Mouse (Mus musculus): ENCODE measurements around the gene Papss2. TPM values are rescaled to one million over a fixed set of nuclear protein-coding genes. Genes with fewer than 3 reads are reported as not detected.

Papss2 gene
- polyA plus RNA-seq, 1 experiment from 2014 or later, result 29.3 TPM

- H3K9me3 ChIP-seq (replicated peaks), result no peaks in the 10 kb centered on the region; the same call in 1 of the 2 replicates
These were observed 46.4 kb downstream of the Papss2 start for GRCm38 (mm10) chr19:32641995-32642394.

GRCm38 (mm10) chr19:32643642-32644041 lies 48.1 kb downstream of the Papss2 start:
- H3K9ac ChIP-seq, result no peak overlapping the region
- 91% methylated on average over 3 of the region's 3 CpGs for WGBS
- H3K36me3 ChIP-seq, result peaks cover 11% of the 10 kb centered on the region; the same call in 1 of the 2 replicates
- no peaks in the 10 kb centered on the region for H3K4me1 ChIP-seq
- H3K4me2 ChIP-seq (replicated peaks), result no peak overlapping the region
- H3K9me3 ChIP-seq (replicated peaks), result no peaks in the 10 kb centered on the region; the same call in 1 of the 2 replicates
- H3K4me3 ChIP-seq (replicated peaks), result no peak overlapping the region
- no peaks in the 10 kb centered on the region for H3K27me3 ChIP-seq
- no peak overlapping the region for H3K27ac ChIP-seq (replicated peaks)
- ATAC-seq (ENCODE audit: insufficient number of reproducible peaks, low FRiP score, low TSS enrichment, low read depth), result no peak

More at GRCm38 (mm10) chr19:32641995-32642394, 46.4 kb downstream of the Papss2 start:
- H3K9ac ChIP-seq, result no peak overlapping the region
- H3K4me3 ChIP-seq (replicated peaks), result no peak overlapping the region
- peaks cover 11% of the 10 kb centered on the region; the same call in 1 of the 2 replicates for H3K36me3 ChIP-seq
- WGBS, result 85% methylated on average over 8 of the region's 8 CpGs
- peaks cover 3% of the 10 kb centered on the region; the same call in 1 of the 2 replicates for H3K4me1 ChIP-seq
- H3K27ac ChIP-seq (replicated peaks), result no peak overlapping the region
- H3K4me2 ChIP-seq (replicated peaks), result no peak overlapping the region
- ATAC-seq (ENCODE audit: insufficient number of reproducible peaks, low FRiP score, low TSS enrichment, low read depth), result no peak
- H3K27me3 ChIP-seq, result no peaks in the 10 kb centered on the region

- ATAC-seq (ENCODE audit: insufficient number of reproducible peaks, low FRiP score, low TSS enrichment, low read depth), result no peak
- Histone ChIP-seq H3K4me2 (replicated peaks) (no peak overlapping the region), H3K27me3 (no peaks in the 10 kb centered on the region), H3K9me3 (replicated peaks) (no peaks in the 10 kb centered on the region; the same call in 1 of the 2 replicates), H3K4me3 (replicated peaks) (no peak overlapping the region), H3K36me3 (peaks cover 6% of the 10 kb centered on the region; the same call in 1 of the 2 replicates), H3K27ac (replicated peaks) (no peak overlapping the region), H3K9ac (no peak overlapping the region), H3K4me1 (no peaks in the 10 kb centered on the region)
- WGBS, result 65% methylated on average over 7 of the region's 7 CpGs
These were observed 50.3 kb downstream of the Papss2 start for GRCm38 (mm10) chr19:32645939-32646338.

- no peaks in the 10 kb centered on the region for H3K4me1 ChIP-seq
- H3K36me3 ChIP-seq, result peaks cover 6% of the 10 kb centered on the region; the same call in 1 of the 2 replicates
- H3K9me3 ChIP-seq (replicated peaks), result no peaks in the 10 kb centered on the region; the same call in 1 of the 2 replicates
- no peaks in the 10 kb centered on the region for H3K27me3 ChIP-seq
- H3K27ac ChIP-seq (replicated peaks), result no peak overlapping the region
- no peak overlapping the region for H3K4me3 ChIP-seq (replicated peaks)
- no peak for ATAC-seq (ENCODE audit: insufficient number of reproducible peaks, low FRiP score, low TSS enrichment, low read depth)
- WGBS, result 62% methylated on average over 3 of the region's 3 CpGs
- H3K9ac ChIP-seq, result no peak overlapping the region
- H3K4me2 ChIP-seq (replicated peaks), result no peak overlapping the region
These were observed 50.8 kb downstream of the Papss2 start for GRCm38 (mm10) chr19:32646382-32646781.

GRCm38 (mm10) chr19:32648019-32648571 lies 52.5 kb downstream of the Papss2 start:
- no peak overlapping the region for H3K4me2 ChIP-seq (replicated peaks)
- H3K9ac ChIP-seq, result no peak overlapping the region
- no peak for ATAC-seq (ENCODE audit: insufficient number of reproducible peaks, low FRiP score, low TSS enrichment, low read depth)
- H3K27ac ChIP-seq (replicated peaks), result no peak overlapping the region
- no peaks in the 10 kb centered on the region for H3K27me3 ChIP-seq
- H3K36me3 ChIP-seq, result peaks cover 4% of the 10 kb centered on the region; the same call in 1 of the 2 replicates
- WGBS, result 47% methylated on average over 10 of the region's 10 CpGs
- H3K9me3 ChIP-seq (replicated peaks), result no peaks in the 10 kb centered on the region; the same call in 1 of the 2 replicates
- no peaks in the 10 kb centered on the region for H3K4me1 ChIP-seq
- H3K4me3 ChIP-seq (replicated peaks), result no peak overlapping the region

GRCm38 (mm10) chr19:32651046-32651445 lies 55.5 kb downstream of the Papss2 start:
- H3K9me3 ChIP-seq (replicated peaks), result no peaks in the 10 kb centered on the region
- ATAC-seq (ENCODE audit: insufficient number of reproducible peaks, low FRiP score, low TSS enrichment, low read depth), result no peak
- H3K4me3 ChIP-seq (replicated peaks), result no peak overlapping the region
- H3K4me1 ChIP-seq, result no peaks in the 10 kb centered on the region
- no peaks in the 10 kb centered on the region for H3K27me3 ChIP-seq
- no peak overlapping the region for H3K4me2 ChIP-seq (replicated peaks)
- 92% methylated on average over 5 of the region's 5 CpGs for WGBS
- H3K27ac ChIP-seq (replicated peaks), result no peak overlapping the region
- H3K36me3 ChIP-seq, result no peaks in the 10 kb centered on the region
- no peak overlapping the region for H3K9ac ChIP-seq

GRCm38 (mm10) chr19:32653122-32653521 lies 57.5 kb downstream of the Papss2 start:
- 80% methylated on average over 5 of the region's 5 CpGs for WGBS
- no peak for ATAC-seq (ENCODE audit: insufficient number of reproducible peaks, low FRiP score, low TSS enrichment, low read depth)
- H3K9me3 ChIP-seq (replicated peaks), result no peaks in the 10 kb centered on the region
- no peak overlapping the region for H3K27ac ChIP-seq (replicated peaks)
- no peak overlapping the region for H3K4me2 ChIP-seq (replicated peaks)
- no peaks in the 10 kb centered on the region for H3K36me3 ChIP-seq
- no peak overlapping the region for H3K9ac ChIP-seq
- H3K4me1 ChIP-seq, result no peaks in the 10 kb centered on the region
- no peaks in the 10 kb centered on the region for H3K27me3 ChIP-seq
- no peak overlapping the region for H3K4me3 ChIP-seq (replicated peaks)

GRCm38 (mm10) chr19:32653630-32654362 lies 58.2 kb downstream of the Papss2 start:
- no peak overlapping the region for H3K4me2 ChIP-seq (replicated peaks)
- no peaks in the 10 kb centered on the region for H3K4me1 ChIP-seq
- no peak overlapping the region for H3K27ac ChIP-seq (replicated peaks)
- H3K36me3 ChIP-seq, result no peaks in the 10 kb centered on the region
- no peak overlapping the region for H3K4me3 ChIP-seq (replicated peaks)
- no peak for ATAC-seq (ENCODE audit: insufficient number of reproducible peaks, low FRiP score, low TSS enrichment, low read depth)
- 89% methylated on average over 7 of the region's 7 CpGs for WGBS
- H3K9me3 ChIP-seq (replicated peaks), result no peaks in the 10 kb centered on the region
- no peak overlapping the region for H3K9ac ChIP-seq
- no peaks in the 10 kb centered on the region for H3K27me3 ChIP-seq

- H3K36me3 ChIP-seq, result no peaks in the 10 kb centered on the region
- H3K9ac ChIP-seq, result no peak overlapping the region
- no peak overlapping the region for H3K27ac ChIP-seq (replicated peaks)
- H3K27me3 ChIP-seq, result no peaks in the 10 kb centered on the region
- no peak overlapping the region for H3K4me3 ChIP-seq (replicated peaks)
- 70% methylated on average over 5 of the region's 5 CpGs for WGBS
- ATAC-seq (ENCODE audit: insufficient number of reproducible peaks, low FRiP score, low TSS enrichment, low read depth), result no peak
- H3K4me1 ChIP-seq, result no peaks in the 10 kb centered on the region
- no peaks in the 10 kb centered on the region for H3K9me3 ChIP-seq (replicated peaks)
- no peak overlapping the region for H3K4me2 ChIP-seq (replicated peaks)
These were observed 63.8 kb downstream of the Papss2 start for GRCm38 (mm10) chr19:32659346-32659745.

GRCm38 (mm10) chr19:32662936-32663335 lies 67.3 kb downstream of the Papss2 start:
- no peak overlapping the region for H3K9ac ChIP-seq
- no peaks in the 10 kb centered on the region for H3K27me3 ChIP-seq
- 0 out of 2 replicates have a peak, but pooled peaks cover 10% of the 10 kb centered on the region for H3K36me3 ChIP-seq
- WGBS, result 91% methylated on average over 6 of the region's 6 CpGs
- no peak overlapping the region for H3K4me3 ChIP-seq (replicated peaks)
- no peaks in the 10 kb centered on the region for H3K9me3 ChIP-seq (replicated peaks)
- ATAC-seq (ENCODE audit: insufficient number of reproducible peaks, low FRiP score, low TSS enrichment, low read depth), result no peak
- no peaks in the 10 kb centered on the region for H3K4me1 ChIP-seq
- H3K4me2 ChIP-seq (replicated peaks), result no peak overlapping the region
- no peak overlapping the region for H3K27ac ChIP-seq (replicated peaks)

- Histone ChIP-seq H3K27ac (replicated peaks) (no peak overlapping the region), H3K9me3 (replicated peaks) (no peaks in the 10 kb centered on the region), H3K4me2 (replicated peaks) (no peak overlapping the region), H3K4me3 (replicated peaks) (no peak overlapping the region), H3K4me1 (no peaks in the 10 kb centered on the region), H3K9ac (no peak overlapping the region), H3K36me3 (0 out of 2 replicates have a peak, but pooled peaks cover 10% of the 10 kb centered on the region), H3K27me3 (no peaks in the 10 kb centered on the region)
- WGBS, result 73% methylated on average over 8 of the region's 8 CpGs
- no peak for ATAC-seq (ENCODE audit: insufficient number of reproducible peaks, low FRiP score, low TSS enrichment, low read depth)
These were observed 69.7 kb downstream of the Papss2 start for GRCm38 (mm10) chr19:32665243-32665642.

All from embryonic facial prominence, embryonic 15.5 days (tissue).